Mouse (Mus musculus): Measurements from ENCODE around the gene Mup14. TPM values are rescaled to one million over a fixed set of nuclear protein-coding genes. Genes with fewer than 3 reads are reported as not detected.
"Not testable (repeated sequence)": the region's sequence is repeated elsewhere in the genome, so short reads cannot be mapped to it uniquely, and the experiment has no call there.

Gene Mup14
- not detected in 2 replicates for polyA plus RNA-seq (2015; fragmentation: Nextera tagmentation; extraction: Ambion mirVana)

- H3K4me1 ChIP-seq; H3K27me3 ChIP-seq; H3K4me3 ChIP-seq; H3K4me2 ChIP-seq; H3K9ac ChIP-seq; H3K9me3 ChIP-seq; H3K36me3 ChIP-seq; H3K27ac ChIP-seq; ATAC-seq (ENCODE audit: borderline replicate concordance, extremely low read depth, low FRiP score, low TSS enrichment): not testable (repeated sequence)
- 90% methylated on average over 5 of the region's 6 CpGs for WGBS
Observed at GRCm38 (mm10) chr4:61303900-61304299, at the start of gene Mup14. TSS of gene Mup14 (minus strand) at chr4:61304000.

- H3K9me3 ChIP-seq; H3K36me3 ChIP-seq; H3K9ac ChIP-seq; H3K4me3 ChIP-seq; H3K4me2 ChIP-seq; ATAC-seq (ENCODE audit: borderline replicate concordance, extremely low read depth, low FRiP score, low TSS enrichment); H3K27ac ChIP-seq; H3K4me1 ChIP-seq; H3K27me3 ChIP-seq: not testable (repeated sequence)
- 65% methylated on average over 3 of the region's 5 CpGs for WGBS
Observed at GRCm38 (mm10) chr4:61338108-61338507, 34.3 kb upstream of the Mup14 start.

Other genes starting within 250 kb of the Mup14 start
- not detected in 2 replicates for gene Mup13, start 75.7 kb downstream of the Mup14 start, polyA plus RNA-seq (2015; fragmentation: Nextera tagmentation; extraction: Ambion mirVana)
- gene Mup15, start 135.7 kb upstream of the Mup14 start, polyA plus RNA-seq (2015; fragmentation: Nextera tagmentation; extraction: Ambion mirVana): not detected in 2 replicates
- not detected in 2 replicates for gene Mup16, start 215.5 kb upstream of the Mup14 start, polyA plus RNA-seq (2015; fragmentation: Nextera tagmentation; extraction: Ambion mirVana)